Mouse (Mus musculus): ENCODE measurements at regions not wholly inside any gene's neighbourhood (a gene's known extent, or its start where the extent isn't known, plus 50 kb on each side); places are given as distances from the start of the nearest gene placed in this dataset.
A peak's percentile ranks its signal among the peaks of the same experiment; 100 is the strongest.

DNA sequence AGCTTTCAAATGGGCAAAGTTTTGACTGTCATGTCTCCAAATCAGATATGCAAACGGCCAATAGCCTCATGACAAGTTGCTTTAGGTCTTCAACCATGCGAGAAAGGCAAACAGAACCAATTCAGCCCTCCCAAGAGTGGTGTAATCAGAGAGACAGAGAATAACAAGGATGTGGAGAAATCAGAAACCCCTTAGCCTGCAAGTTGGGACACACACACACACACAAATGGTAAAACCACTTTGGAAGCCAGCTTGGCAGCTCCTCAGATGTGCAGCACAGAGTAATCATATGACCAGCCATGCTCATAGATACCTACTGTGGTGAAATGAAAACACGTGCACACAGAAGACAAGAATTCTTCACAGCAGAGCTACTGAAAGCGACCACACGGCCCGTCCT, 66.5 kb upstream of the Irx6 start:
- Histone ChIP-seq H3K36me3 (ENCODE audit: control insufficient read depth, insufficient read depth, low read length, poor library complexity, severe bottlenecking) (no peaks in the 10 kb centered on the region), H3K27me3 (ENCODE audit: control insufficient read depth, insufficient read depth, low read length, poor library complexity, severe bottlenecking) (no peaks in the 10 kb centered on the region; the same call in 1 of the 2 replicates), H3K27ac (ENCODE audit: insufficient read depth, low read length) (no peak overlapping the region), H3K4me3 (ENCODE audit: low read depth, low read length) (no peak overlapping the region), H3K4me1 (ENCODE audit: control insufficient read depth, insufficient read depth, low read length) (no peaks in the 10 kb centered on the region), H3K9ac (ENCODE audit: low read depth, poor library complexity, severe bottlenecking) (no peak overlapping the region), H3K9me3 (replicated peaks; ENCODE audit: control insufficient read depth, insufficient read depth, low read length, poor library complexity, severe bottlenecking) (no peaks in the 10 kb centered on the region)
- TF ChIP-seq CTCF (IDR thresholded peaks at IDR 0.05; ENCODE audit: low read depth, low read length) (no peak), EP300 (IDR thresholded peaks at IDR 0.05; ENCODE audit: insufficient read depth, low read depth, low read length) (no peak), POLR2A (IDR thresholded peaks at IDR 0.05; ENCODE audit: insufficient read depth, low read length) (no peak)

DNA sequence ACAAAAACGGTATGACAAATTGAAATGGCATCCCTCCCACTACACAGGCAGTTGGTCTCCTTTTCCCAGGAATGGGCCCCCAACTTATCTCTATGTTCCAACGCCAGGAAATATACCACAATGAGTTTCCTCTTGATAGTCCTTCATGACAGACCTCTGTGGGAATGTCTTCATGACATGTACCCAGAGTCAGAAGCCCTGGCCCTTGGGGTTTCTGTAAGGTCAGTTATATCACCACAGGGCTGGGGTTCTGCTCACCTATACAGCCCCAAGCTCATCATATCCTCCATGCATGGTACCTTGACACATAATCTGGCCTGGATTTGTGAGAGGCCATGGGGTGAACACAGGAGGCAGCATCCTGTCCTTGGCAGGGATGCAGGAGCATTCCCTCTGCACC, 64.2 kb upstream of the Irx6 start:
- Histone ChIP-seq H3K27me3 (ENCODE audit: control insufficient read depth, insufficient read depth, low read length, poor library complexity, severe bottlenecking) (no peaks in the 10 kb centered on the region), H3K36me3 (ENCODE audit: control insufficient read depth, insufficient read depth, low read length, poor library complexity, severe bottlenecking) (no peaks in the 10 kb centered on the region), H3K27ac (ENCODE audit: insufficient read depth, low read length) (no peak overlapping the region), H3K9ac (ENCODE audit: low read depth, poor library complexity, severe bottlenecking) (no peak overlapping the region), H3K9me3 (replicated peaks; ENCODE audit: control insufficient read depth, insufficient read depth, low read length, poor library complexity, severe bottlenecking) (no peaks in the 10 kb centered on the region), H3K4me1 (ENCODE audit: control insufficient read depth, insufficient read depth, low read length) (no peaks in the 10 kb centered on the region), H3K4me3 (ENCODE audit: low read depth, low read length) (no peak overlapping the region)
- TF ChIP-seq CTCF (IDR thresholded peaks at IDR 0.05; ENCODE audit: low read depth, low read length), result no peak
- no peak for TF ChIP-seq EP300 (IDR thresholded peaks at IDR 0.05; ENCODE audit: insufficient read depth, low read depth, low read length)
- no peak for TF ChIP-seq POLR2A (IDR thresholded peaks at IDR 0.05; ENCODE audit: insufficient read depth, low read length)

DNA sequence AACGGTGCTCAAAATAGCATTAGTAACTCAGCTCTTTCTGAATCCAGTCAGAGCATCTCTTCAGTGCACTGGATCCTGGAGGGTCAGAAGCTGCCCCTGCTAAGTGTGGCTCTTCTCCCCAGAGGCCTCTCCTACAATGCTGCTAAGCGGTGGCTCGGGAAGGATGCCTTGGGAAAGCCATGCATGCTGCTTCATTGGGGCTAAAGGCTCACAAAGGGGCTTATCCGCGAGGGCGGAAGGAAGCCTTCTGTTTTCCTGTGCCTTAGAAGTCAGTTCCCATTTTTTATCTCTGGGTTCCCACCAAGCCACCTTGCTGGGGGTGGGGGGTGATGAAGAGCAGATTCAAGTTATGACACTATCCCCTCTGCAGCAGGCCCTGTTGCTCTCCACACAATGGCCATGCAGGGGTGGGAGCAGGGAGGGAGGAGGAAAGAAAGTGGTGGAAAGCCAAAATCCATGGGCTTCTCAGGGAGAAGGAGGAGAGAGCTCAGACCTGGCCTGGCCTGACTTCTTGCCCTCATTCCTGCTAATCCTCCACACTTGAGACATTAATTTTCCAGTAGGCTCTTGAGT, 63.5 kb upstream of the Irx6 start:
- Histone ChIP-seq H3K27me3 (ENCODE audit: control insufficient read depth, insufficient read depth, low read length, poor library complexity, severe bottlenecking) (no peaks in the 10 kb centered on the region), H3K4me3 (ENCODE audit: low read depth, low read length) (no peak overlapping the region), H3K27ac (ENCODE audit: insufficient read depth, low read length) (no peak overlapping the region), H3K36me3 (ENCODE audit: control insufficient read depth, insufficient read depth, low read length, poor library complexity, severe bottlenecking) (no peaks in the 10 kb centered on the region), H3K9ac (ENCODE audit: low read depth, poor library complexity, severe bottlenecking) (no peak overlapping the region), H3K9me3 (replicated peaks; ENCODE audit: control insufficient read depth, insufficient read depth, low read length, poor library complexity, severe bottlenecking) (no peaks in the 10 kb centered on the region), H3K4me1 (ENCODE audit: control insufficient read depth, insufficient read depth, low read length) (no peaks in the 10 kb centered on the region)
- TF ChIP-seq EP300 (IDR thresholded peaks at IDR 0.05; ENCODE audit: insufficient read depth, low read depth, low read length) (no peak), CTCF (IDR thresholded peaks at IDR 0.05; ENCODE audit: low read depth, low read length) (no peak), POLR2A (IDR thresholded peaks at IDR 0.05; ENCODE audit: insufficient read depth, low read length) (no peak)

DNA sequence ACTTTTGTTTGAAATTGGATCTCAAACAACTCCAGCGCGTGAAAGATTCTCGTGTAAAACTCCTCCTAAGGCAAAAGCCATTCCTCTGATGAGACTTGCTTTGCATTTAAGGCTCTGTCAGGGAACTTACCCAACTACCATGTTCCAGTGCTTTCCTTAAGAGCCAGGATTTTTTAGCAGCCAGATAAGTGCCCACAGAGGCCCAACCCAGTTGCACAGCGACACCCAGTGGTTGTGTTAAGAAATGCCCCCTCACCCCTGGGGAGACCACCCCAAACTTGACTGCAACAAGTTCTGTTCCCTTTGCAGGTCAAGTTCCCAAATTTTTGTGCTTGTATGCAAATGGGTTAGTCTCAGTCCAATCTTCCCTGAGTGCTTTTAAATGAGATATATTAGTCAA, 60.6 kb upstream of the Irx6 start:
- no peaks in the 10 kb centered on the region for H3K36me3 ChIP-seq (ENCODE audit: control insufficient read depth, insufficient read depth, low read length, poor library complexity, severe bottlenecking)
- no peaks in the 10 kb centered on the region for H3K27me3 ChIP-seq (ENCODE audit: control insufficient read depth, insufficient read depth, low read length, poor library complexity, severe bottlenecking)
- no peak overlapping the region for H3K9ac ChIP-seq (ENCODE audit: low read depth, poor library complexity, severe bottlenecking)
- no peak for TF ChIP-seq POLR2A (IDR thresholded peaks at IDR 0.05; ENCODE audit: insufficient read depth, low read length)
- TF ChIP-seq CTCF (IDR thresholded peaks at IDR 0.05; ENCODE audit: low read depth, low read length), result peak; percentile 78
- H3K9me3 ChIP-seq (replicated peaks; ENCODE audit: control insufficient read depth, insufficient read depth, low read length, poor library complexity, severe bottlenecking), result no peaks in the 10 kb centered on the region
- H3K4me1 ChIP-seq (ENCODE audit: control insufficient read depth, insufficient read depth, low read length), result no peaks in the 10 kb centered on the region
- no peak overlapping the region for H3K4me3 ChIP-seq (ENCODE audit: low read depth, low read length)
- H3K27ac ChIP-seq (ENCODE audit: insufficient read depth, low read length), result no peak overlapping the region

DNA sequence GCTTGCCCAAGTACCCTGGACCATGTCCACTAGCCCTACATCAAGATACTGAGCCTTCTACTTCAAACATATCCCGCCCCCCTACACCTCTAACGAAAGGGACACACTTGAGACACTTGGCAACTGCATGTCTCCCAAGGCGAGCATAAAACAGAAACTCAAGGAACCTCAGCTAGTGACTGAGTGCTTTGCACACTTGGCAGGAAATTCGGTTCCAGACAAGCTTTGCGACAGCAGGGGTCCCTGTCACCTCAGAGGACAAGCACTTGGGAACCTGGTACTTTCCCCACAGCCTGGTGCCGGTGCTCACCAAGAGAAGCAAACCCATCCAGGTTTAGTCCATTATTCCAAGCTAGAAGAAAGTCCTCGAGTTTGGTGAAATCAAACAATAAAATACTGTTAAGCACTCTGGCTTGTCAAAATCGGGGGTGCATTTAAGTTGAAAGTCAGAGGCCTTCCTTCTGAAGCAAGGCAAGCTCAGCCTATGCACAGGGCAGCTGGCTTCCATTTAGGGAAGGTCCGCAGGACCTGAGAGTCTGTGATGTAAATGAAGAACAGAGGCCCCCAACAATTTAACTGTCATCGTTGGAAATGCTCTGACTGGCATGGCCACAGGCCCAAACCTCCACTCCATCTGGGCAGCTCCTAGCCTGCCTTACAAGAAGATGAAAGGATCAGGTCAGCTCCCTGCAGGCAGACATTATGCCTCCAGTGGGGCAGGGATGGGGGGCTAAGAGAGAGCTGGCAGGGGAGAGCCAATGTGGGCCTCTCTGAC, 57.6 kb upstream of the Irx6 start:
- Histone ChIP-seq H3K4me3 (ENCODE audit: low read depth, low read length) (no peak overlapping the region), H3K4me1 (ENCODE audit: control insufficient read depth, insufficient read depth, low read length) (no peaks in the 10 kb centered on the region), H3K27me3 (ENCODE audit: control insufficient read depth, insufficient read depth, low read length, poor library complexity, severe bottlenecking) (no peaks in the 10 kb centered on the region), H3K27ac (ENCODE audit: insufficient read depth, low read length) (no peak overlapping the region), H3K9ac (ENCODE audit: low read depth, poor library complexity, severe bottlenecking) (no peak overlapping the region), H3K9me3 (replicated peaks; ENCODE audit: control insufficient read depth, insufficient read depth, low read length, poor library complexity, severe bottlenecking) (no peaks in the 10 kb centered on the region), H3K36me3 (ENCODE audit: control insufficient read depth, insufficient read depth, low read length, poor library complexity, severe bottlenecking) (no peaks in the 10 kb centered on the region)
- TF ChIP-seq EP300 (IDR thresholded peaks at IDR 0.05; ENCODE audit: insufficient read depth, low read depth, low read length) (no peak), CTCF (IDR thresholded peaks at IDR 0.05; ENCODE audit: low read depth, low read length) (no peak)

DNA sequence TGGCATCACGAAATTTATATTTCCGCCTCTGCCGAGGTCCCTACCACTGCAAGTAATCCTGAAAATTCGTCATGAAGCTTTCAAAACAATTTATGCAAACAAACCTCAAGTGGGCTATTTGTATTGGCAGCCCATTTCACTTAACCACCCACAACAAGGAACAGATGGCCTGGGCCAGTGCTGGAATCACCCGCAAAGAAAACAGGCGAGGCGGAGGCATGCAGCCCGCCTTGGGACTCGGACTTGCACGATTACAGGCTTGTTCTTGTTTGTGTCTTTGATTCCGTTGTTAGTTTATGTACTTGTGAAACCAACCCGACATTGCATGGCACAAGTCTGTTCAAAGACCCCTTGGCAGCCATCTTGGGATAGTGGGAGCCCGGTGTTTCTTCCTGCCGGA, 55.8 kb upstream of the Irx6 start:
- TF ChIP-seq EP300 (IDR thresholded peaks at IDR 0.05; ENCODE audit: insufficient read depth, low read depth, low read length) (no peak), CTCF (IDR thresholded peaks at IDR 0.05; ENCODE audit: low read depth, low read length) (no peak), POLR2A (IDR thresholded peaks at IDR 0.05; ENCODE audit: insufficient read depth, low read length) (no peak)
- no peak overlapping the region for H3K4me3 ChIP-seq (ENCODE audit: low read depth, low read length)
- H3K9me3 ChIP-seq (replicated peaks; ENCODE audit: control insufficient read depth, insufficient read depth, low read length, poor library complexity, severe bottlenecking), result no peaks in the 10 kb centered on the region
- H3K4me1 ChIP-seq (ENCODE audit: control insufficient read depth, insufficient read depth, low read length), result no peaks in the 10 kb centered on the region
- no peak overlapping the region for H3K27ac ChIP-seq (ENCODE audit: insufficient read depth, low read length)
- H3K36me3 ChIP-seq (ENCODE audit: control insufficient read depth, insufficient read depth, low read length, poor library complexity, severe bottlenecking), result no peaks in the 10 kb centered on the region
- no peak overlapping the region for H3K9ac ChIP-seq (ENCODE audit: low read depth, poor library complexity, severe bottlenecking)
- H3K27me3 ChIP-seq (ENCODE audit: control insufficient read depth, insufficient read depth, low read length, poor library complexity, severe bottlenecking), result no peaks in the 10 kb centered on the region
